Mouse (Mus musculus) kidney, adult 11 months (tissue): ENCODE results near the gene Tmem210.
"Not testable (repeated sequence)": the region's sequence is repeated elsewhere in the genome, so short reads cannot be mapped to it uniquely, and the experiment has no call there.

Experiments
- DNase-seq: peaks from one replicate; pipeline ENCODE4 v3.0.0; 2022

Tmem210 gene

GRCm38 (mm10) chr2:25287927-25288649 is at the start of gene Tmem210:
Gene Tmem210, plus strand, starts transcription at chr2:25288145.
- no peak for DNase-seq

GRCm38 (mm10) chr2:25239766-25240165 is 48.2 kb upstream of the Tmem210 start:
- no peak for DNase-seq

- DNase-seq = no peak
Measured at GRCm38 (mm10) chr2:25240310-25240709, 47.6 kb upstream of the Tmem210 start.

DNA sequence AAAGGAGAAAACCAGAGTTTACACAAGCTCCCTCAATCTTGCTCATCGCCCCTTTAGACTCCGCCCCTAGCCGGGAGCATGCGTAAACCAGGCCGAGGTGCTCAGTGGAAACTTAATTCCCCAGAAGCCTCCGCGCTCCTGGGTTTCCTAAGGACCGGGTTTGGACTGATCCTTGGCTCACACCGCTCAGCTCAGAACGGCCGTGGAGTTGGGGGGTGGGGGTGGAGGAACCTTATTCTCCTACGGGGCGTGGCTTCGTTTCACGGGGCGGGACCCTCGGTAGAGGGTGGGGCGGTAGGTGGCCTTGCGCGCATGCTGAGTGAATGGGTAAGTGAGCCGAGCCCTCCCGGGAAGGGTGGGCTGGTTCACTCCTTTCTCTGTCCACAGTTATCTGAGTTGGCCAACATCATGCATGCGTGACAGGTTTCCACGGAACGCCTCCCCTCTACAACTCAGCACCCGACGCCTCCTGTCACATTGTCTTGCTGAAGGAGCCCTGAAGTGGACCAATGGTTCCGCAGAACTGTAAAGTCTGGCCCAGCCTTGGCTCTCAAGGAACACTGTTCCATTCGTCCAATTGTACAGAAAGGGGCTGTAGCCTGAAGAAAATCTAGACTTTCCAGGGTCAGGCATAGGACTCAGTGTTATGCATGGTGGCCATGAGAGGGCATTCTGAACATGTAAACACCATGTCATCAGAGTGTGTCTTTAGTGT is 47.1 kb upstream of the Tmem210 start:
- DNase-seq = peak; percentile 88

DNA sequence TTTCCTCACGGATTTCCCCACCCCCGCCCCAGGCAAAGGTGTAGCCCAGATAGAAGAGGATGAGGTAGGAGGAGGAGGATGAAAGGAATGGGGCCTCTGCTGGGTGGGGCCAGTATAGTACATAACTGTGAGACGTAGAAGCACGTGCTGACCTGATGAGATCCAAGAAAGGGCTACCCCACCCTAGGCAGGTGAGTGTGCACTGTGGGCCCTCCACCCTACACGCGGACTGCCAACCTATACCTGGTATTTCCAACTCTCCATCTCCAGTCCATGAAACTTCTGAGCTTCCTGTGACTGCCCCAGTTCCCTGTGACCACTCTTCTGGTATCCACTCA is 46.5 kb upstream of the Tmem210 start:
- DNase-seq = no peak

DNA sequence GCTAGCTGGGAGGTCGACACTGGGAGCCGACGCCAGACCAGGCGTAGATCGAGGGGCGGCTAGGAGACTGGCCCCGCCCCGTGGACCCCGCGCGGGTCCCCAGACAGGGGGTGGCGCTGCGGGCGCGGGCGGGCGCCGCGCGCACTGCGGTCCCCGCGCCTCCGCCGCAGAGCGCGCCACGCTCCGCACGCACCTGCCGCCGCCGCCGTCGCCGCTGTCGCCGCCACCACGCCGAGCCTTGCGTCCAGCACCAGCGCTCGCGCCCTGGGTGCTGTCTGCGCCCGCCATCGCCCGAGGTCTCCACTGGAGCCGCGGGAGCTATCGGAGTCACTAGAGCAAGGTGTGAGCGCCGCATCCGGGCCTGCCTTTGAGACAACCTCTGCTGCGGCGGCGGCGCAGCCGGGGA is 45.8 kb upstream of the Tmem210 start, which contains the start of the genes Rnf208 and Cysrt1:
Rnf208 (plus strand) TSS at position 155 of the 406 bp plus-strand sequence.
Cysrt1 (minus strand) TSS at position 352 of the 406 bp plus-strand sequence.
- no peak for DNase-seq

DNA sequence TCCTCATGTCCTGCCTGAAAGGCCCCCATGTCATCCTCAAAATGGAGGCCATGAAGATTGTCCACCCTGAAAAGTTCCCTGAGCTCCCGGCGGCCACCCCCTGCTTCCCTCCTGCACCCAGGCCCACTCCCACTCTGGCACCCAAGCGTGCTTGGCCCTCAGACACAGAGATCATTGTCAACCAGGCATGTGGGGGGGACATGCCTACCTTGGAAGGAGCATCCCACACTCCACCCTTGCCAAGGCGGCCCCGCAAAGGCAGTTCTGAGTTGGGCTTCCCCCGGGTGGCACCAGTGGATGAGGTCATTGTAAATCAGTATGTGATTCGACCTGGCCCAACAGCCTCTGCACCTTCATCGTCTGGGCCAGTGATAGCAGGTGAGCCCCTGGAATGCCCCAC is 44.6 kb upstream of the Tmem210 start:
- no peak for DNase-seq

DNA sequence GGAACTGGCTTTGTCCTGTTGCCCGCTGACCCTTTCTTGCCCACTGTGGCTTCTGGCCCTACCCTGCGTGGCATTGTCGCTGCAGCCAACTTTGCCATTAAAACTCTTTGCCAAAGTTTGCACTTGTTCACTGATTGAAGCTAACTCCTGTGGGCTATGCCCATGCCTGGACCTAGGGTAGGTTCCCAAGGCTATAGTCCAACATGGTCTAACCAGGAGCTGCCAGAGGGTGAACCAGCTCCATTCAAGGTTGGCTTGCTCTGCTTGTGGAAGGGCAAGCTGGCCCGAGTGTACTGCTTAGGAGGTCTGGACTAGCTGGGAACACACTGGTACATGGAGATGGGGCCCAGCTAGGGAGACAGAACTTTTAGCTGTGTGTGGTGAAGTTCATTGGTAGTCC is 43.8 kb upstream of the Tmem210 start:
- no peak for DNase-seq

DNA sequence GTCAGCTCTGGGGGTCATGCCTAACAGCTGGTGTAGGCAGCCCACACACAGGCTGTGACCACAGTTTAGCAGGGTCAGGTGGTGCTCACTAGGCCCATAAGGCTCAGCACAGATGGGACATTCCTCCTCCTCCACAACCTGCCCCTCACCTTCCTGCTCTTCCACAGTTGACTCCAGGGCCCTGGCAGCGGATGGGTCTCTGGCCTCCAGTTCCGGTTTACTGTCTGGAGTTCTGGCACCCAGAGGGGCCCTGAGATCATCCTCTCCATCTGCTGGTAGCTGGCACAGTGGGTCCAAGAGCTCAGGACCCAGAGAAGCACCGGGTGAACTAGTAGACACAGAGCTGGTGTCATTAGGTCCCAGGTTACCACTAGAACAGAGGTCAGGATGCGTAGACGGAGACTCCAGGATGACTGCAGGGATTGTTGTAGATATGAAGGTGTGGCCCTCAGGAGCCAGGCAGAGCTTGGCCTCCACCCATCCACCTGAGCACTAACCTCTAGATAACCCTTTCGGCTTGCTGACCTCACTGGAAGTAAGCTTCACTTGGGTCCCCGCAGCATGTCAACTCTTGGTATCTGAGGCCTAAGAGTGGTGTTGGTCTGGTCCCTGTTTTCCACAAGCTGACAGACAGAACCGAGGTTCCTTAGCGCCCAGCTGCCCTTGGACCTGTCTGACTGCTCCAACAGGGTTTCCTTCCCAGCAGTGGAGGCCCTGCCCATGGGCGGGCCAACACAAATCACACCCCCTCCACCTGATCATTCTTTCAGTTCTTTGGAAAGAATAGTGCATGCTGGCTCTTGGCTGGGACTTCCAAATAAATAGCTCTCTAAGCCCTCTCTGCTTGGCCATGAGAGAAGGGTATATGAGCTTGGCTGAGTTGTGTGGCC is 41.5 kb upstream of the Tmem210 start, which contains the start of gene AL732309.1:
AL732309.1 (minus strand) TSS at position 681 of the 890 bp plus-strand sequence.
- DNase-seq = no peak

DNA sequence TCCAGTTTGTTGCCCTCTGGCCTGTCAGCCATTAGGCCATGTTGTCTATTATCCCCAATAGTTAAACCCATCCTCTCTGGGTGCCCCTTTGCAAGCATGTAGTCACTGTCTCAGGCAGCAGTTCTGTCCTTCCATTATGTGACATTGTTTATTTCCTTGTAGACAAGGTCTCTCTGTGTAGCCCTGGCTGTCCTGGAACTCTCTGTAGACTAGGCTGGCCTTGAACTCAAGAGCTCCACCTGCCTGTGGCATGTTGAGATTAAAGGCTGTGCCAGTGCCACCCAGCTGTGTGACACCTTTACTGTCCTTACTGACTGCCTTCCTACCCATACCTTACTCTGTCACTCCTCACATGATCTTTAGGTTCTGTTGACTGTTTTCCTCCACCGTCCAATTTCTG is 35.6 kb upstream of the Tmem210 start:
- no peak for DNase-seq

GRCm38 (mm10) chr2:25255284-25255779 is 32.6 kb upstream of the Tmem210 start, which contains the start of gene Tmem203:
Gene Tmem203, plus strand, starts transcription at chr2:25255439.
- peak; percentile 78 for DNase-seq

DNA sequence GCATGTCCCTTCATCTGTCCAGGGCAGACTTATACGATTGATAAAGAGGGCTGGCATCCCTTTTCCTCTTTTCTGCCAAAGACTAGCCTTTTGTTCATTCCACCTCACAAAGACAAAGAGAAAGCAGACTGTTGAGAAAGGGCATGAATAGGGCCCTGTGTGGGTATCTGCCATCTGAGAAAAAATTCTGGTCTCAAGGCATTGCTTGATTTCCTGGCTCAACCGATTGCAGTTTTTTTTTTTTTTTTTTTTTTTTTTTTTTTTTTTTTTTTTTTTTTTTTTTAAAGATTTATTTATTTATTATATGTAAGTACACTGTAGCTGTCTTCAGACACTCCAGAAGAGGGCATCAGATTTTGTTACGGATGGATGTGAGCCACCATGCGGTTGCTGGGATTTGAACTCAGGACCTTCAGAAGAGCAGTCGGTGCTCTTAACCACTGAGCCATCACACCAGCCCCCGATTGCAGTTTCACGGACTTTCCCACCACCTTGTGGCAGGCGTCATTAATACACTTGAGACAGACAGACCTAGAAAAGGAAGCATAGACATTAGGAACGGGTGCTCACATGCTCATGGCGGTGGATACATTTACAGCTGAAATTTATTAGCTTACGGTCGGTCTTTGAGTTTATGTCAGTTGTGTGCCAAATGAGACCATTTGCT is 31.4 kb upstream of the Tmem210 start:
- DNase-seq = not testable (repeated sequence)

DNA sequence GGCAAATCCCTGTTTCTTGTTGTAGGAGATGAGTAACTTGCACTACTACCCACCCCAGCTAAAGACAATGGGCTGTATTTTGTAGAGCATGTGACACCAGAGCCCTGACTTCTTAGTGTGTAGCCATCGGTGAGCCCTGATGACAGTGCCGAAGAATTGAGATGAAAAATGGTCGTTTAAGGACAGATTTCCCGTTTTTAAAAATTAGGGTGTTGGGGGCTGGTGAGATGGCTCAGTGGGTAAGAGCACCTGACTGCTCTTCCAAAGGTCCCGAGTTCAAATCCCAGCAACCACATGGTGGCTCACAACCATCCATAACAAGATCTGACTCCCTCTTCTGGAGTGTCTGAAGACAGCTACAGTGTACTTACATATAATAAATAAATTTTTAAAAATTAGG is 30.7 kb upstream of the Tmem210 start:
- DNase-seq = not testable (repeated sequence)

DNA sequence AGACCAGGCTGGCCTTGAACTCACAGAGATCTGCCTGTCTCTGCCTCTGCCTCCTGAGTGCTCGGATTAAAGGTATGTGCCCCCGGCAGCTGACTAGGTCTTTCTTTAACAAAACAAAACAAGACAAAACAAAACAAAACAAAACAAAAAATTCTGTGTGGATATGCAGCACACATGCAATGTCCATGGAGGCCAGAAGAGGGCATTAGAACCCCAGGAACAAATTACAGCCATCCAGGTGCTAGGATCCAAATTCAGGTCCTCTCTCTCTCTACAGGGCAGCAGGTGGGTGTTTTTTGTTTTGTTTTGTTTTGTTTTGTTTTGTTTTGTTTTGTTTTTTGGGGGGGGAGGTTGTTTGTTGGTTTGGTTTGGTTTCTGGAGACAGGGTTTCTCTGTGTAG is 29.1 kb upstream of the Tmem210 start:
- no peak for DNase-seq

GRCm38 (mm10) chr2:25261870-25262269 is 26.1 kb upstream of the Tmem210 start:
- DNase-seq = no peak

GRCm38 (mm10) chr2:25262291-25262767 is 25.6 kb upstream of the Tmem210 start, which contains the start of gene Tprn:
Gene Tprn, plus strand, starts transcription at chr2:25262618.
- peak; percentile 98 for DNase-seq

DNA sequence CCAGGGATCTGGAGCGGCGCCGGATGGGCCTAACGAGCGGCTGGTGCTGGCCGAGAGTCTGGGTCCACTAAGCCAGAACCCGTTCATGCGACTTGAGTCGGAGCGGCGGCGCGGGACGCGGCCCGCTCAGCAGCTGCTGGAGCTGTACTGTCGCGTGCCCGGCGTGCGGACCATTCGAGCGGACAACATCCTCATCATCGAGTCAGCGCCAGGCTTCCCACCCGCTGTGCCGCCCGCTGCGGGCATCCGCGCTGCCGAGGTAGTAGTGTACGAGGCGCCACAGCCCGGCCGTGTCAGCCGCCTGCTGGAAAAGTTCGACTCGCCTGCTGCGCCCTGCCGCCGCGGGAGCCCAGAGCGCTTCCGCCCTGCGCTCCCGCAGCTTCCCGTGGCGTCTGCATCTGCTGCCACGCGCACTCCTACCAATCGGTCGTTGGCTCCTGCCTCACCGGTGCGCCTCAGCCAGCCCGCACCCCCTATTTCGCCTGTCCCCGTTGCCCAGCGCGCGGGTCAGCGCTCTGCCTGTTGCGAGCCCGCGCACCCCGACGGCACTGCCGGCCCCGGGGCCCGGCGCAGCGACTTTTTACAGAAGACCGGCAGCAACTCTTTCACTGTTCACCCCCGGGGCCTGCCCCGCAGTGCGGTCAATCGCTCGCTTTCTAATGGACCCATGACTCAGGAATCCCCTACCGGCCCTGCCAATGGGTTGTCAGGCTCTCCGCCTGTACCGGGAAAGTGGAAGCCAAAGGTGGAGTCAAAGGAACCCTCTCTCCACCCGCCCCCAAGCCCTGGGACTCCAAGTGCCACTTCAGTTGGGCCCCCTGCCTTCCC is 24.9 kb upstream of the Tmem210 start:
- DNase-seq = no peak

GRCm38 (mm10) chr2:25263623-25264285 is 24.2 kb upstream of the Tmem210 start:
- no peak for DNase-seq

DNA sequence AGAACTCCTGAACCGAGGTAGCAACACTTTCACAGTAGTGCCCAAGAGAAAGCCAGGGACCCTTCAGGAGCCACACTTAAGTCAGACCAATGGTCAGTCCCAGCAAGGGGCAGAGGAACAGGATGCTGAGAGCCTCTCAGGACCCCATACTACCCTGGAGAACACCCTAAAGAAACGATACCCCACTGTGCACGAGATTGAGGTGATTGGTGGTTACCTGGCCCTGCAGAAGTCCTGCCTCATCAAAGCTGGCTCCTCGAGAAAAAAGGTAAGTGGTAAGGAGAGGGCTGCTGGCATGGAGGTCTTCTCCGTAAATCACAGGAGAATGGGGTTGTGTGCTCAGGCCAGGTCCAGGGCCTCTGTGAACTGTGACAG is 23.7 kb upstream of the Tmem210 start:
- no peak for DNase-seq

- DNase-seq = peak; percentile 91
Measured at GRCm38 (mm10) chr2:25264851-25265250, 23.1 kb upstream of the Tmem210 start.
